Mouse (Mus musculus) heart, adult 8-10 months (tissue): ENCODE measurements around the gene Pramel5. TPM values are rescaled to one million over a fixed set of nuclear protein-coding genes. Genes with fewer than 3 reads are reported as not detected.
"Not testable (repeated sequence)": the region's sequence is repeated elsewhere in the genome, so short reads cannot be mapped to it uniquely, and the experiment has no call there.

Experiments
- DNase-seq: peaks from one replicate; pipeline ENCODE4 v3.0.0; 2022; ENCODE audit warnings: low spot score
- total RNA-seq, 4 experiments: library from RNA; stranded (reverse); gene quantifications; 2 replicates each; pipeline ENCODE4 v1.2.4; 2022

Gene Pramel5
- not detected for total RNA-seq

- not testable (repeated sequence) for DNase-seq
These were observed at the start of gene Pramel5 for GRCm38 (mm10) chr4:144280388-144280787. TSS of gene Pramel5 (minus strand) at chr4:144280488.

GRCm38 (mm10) chr4:144329949-144330348, 49.7 kb upstream of the Pramel5 start, which contains the start of gene Gm13128:
TSS of gene Gm13128 (plus strand) at chr4:144330249.
- not testable (repeated sequence) for DNase-seq

GRCm38 (mm10) chr4:144312666-144313460, 32.6 kb upstream of the Pramel5 start:
- not testable (repeated sequence) for DNase-seq

- not testable (repeated sequence) for DNase-seq
These were observed 19.1 kb upstream of the Pramel5 start for GRCm38 (mm10) chr4:144299414-144299813.

GRCm38 (mm10) chr4:144254768-144255167, 25.5 kb downstream of the Pramel5 start:
- not testable (repeated sequence) for DNase-seq

Other genes starting within 250 kb of the Pramel5 start
- gene Pramel4, start 221.4 kb downstream of the Pramel5 start, total RNA-seq = not detected
- gene Gm13102, start 174.0 kb downstream of the Pramel5 start, total RNA-seq = not detected
- gene Oog3, start 117.8 kb downstream of the Pramel5 start, total RNA-seq = not detected
- not detected for gene Oog2, start 89.8 kb downstream of the Pramel5 start, total RNA-seq
- gene C87977, start 67.2 kb downstream of the Pramel5 start, total RNA-seq = not detected
- not detected for gene Gm13128, start 49.8 kb upstream of the Pramel5 start, total RNA-seq
- not detected for gene Gm13119, start 77.5 kb upstream of the Pramel5 start, total RNA-seq
- not detected for gene Pramef20, start 97.4 kb upstream of the Pramel5 start, total RNA-seq
- not detected for gene Pramef12, start 128.0 kb upstream of the Pramel5 start, total RNA-seq
- gene 1700012P22Rik, start 158.3 kb upstream of the Pramel5 start, total RNA-seq = not detected
- not detected for gene Gm9944, start 172.8 kb upstream of the Pramel5 start, total RNA-seq
- gene Aadacl3, start 183.3 kb upstream of the Pramel5 start, total RNA-seq = not detected
- not detected for gene 9430007A20Rik, start 239.3 kb upstream of the Pramel5 start, total RNA-seq